In the genomic region with DNA sequence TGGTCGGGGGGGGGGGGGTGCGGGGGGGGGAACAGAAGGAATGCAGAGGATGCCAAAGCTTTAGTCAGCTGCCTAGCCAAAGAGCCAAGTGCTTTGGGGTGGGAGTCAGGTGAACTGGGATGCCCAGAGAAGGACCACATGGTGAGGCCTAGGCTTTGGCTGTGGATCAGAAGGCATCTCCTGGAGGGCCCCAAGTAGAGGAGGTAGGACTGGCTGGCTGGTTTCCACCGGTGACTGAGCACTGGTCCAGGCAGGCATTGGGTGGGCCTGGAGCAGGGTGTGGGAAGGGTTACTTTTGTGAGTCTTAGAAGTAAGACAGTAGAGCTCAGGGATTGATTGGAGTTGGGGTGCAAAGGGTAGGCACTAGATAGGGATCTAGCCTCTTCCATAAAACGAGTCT, we compare ENCODE assay signal across 8 mouse cellular contexts. TPM values are rescaled to one million over a fixed set of nuclear protein-coding genes. Genes with fewer than 3 reads are reported as not detected.
A peak's percentile ranks its signal among the peaks of the same experiment; 100 is the strongest.
DNase-seq lines count a peak whose midpoint lies in the region; ATAC-seq lines count a peak whose summit lies in the region.

No protein-coding gene starts in this region.

- WGBS in midbrain, embryonic 10.5 days = 81% methylated on average over 4 of the region's 4 CpGs

- peak overlapping the region; percentile 31 for H3K4me3 ChIP-seq in erythroblast, embryonic 14.5 days (replicated peaks)
- peak overlapping the region; percentile 90 for H3K4me3 ChIP-seq in midbrain, embryonic 10.5 days

- H3K9me3 ChIP-seq in erythroblast, embryonic 14.5 days (ENCODE audit: control insufficient read depth, low read length) = no peaks in the 10 kb centered on the region
- no peaks in the 10 kb centered on the region for H3K9me3 ChIP-seq in midbrain, embryonic 10.5 days (replicated peaks)

- no peaks in the 10 kb centered on the region for H3K27me3 ChIP-seq in erythroblast, embryonic 14.5 days (ENCODE audit: control insufficient read depth)
- no peaks in the 10 kb centered on the region for H3K27me3 ChIP-seq in midbrain, embryonic 10.5 days (ENCODE audit: low read depth, poor library complexity, severe bottlenecking)

- peaks cover 46% of the 10 kb centered on the region for H3K4me1 ChIP-seq in erythroblast, embryonic 14.5 days (ENCODE audit: control insufficient read depth)
- H3K4me1 ChIP-seq in midbrain, embryonic 10.5 days = peaks cover 53% of the 10 kb centered on the region

- H3K36me3 ChIP-seq in erythroblast, embryonic 14.5 days (ENCODE audit: control insufficient read depth) = peaks cover 48% of the 10 kb centered on the region
- peaks cover 52% of the 10 kb centered on the region for H3K36me3 ChIP-seq in midbrain, embryonic 10.5 days

- ATAC-seq in erythroblast, adult 5-6 weeks (replicated peaks; ENCODE audit: low FRiP score, poor library complexity, severe bottlenecking) = no peak
- ATAC-seq in monocyte, adult 5-6 weeks (replicated peaks; ENCODE audit: insufficient number of reproducible peaks, low FRiP score, low TSS enrichment, poor library complexity, severe bottlenecking) = no peak

- peak overlapping the region; percentile 59 for H3K27ac ChIP-seq in midbrain, embryonic 10.5 days (replicated peaks)

- intact Hi-C loops in left cerebral cortex, postnatal 25 days (cut with DNase I) = no loop called here

- DNase-seq in left cerebral cortex, postnatal 25 days (ENCODE audit: low spot score in 2 of 2) = peak; percentile 1
- DNase-seq in left cerebral cortex, adult 18-20 months (ENCODE audit: low spot score in 2 of 2) = no peak
- DNase-seq in cerebellum, postnatal 10 days = peak; percentile 48 to 49
- peak; percentile 9 for DNase-seq in midbrain, embryonic 10.5 days (ENCODE audit: low spot score)
- DNase-seq in spleen, adult 12 weeks (ENCODE audit: low spot score) = no peak

RNA-seq across cellular contexts. Expression of gene Llgl1, which starts 2.1 kb away (rescaled TPM):
- polyA plus RNA-seq in erythroblast, embryonic 14.5 days (2012) = 2.5 and 4.0 TPM in 2 replicates
- 3.8 and 5.6 TPM in 2 replicates for total RNA-seq in erythroblast, adult 5-6 weeks (2015; ENCODE audit: low replicate concordance)
- 2.5 and 3.1 TPM in 2 replicates for total RNA-seq in erythroblast, adult 5-6 weeks (2017; ENCODE audit: low replicate concordance)
- 10 to 100 TPM; 37.1 to 40.6 TPM for total RNA-seq in left cerebral cortex, postnatal 25 days (2021)
- 10 to 100 TPM; 34.6 to 35.4 TPM for total RNA-seq in left cerebral cortex, adult 18-20 months (2021)
- polyA plus RNA-seq in midbrain, embryonic 10.5 days (2016; fragmentation: Nextera tagmentation; extraction: Ambion mirVana) = 147 and 158 TPM in 2 replicates
- 5.3 to 8.3 TPM (median 5.3 TPM) in 3 replicates for total RNA-seq in monocyte, adult 5-6 weeks (2017)

RNA-seq across cellular contexts. Expression of gene Flii, which starts 25.5 kb away (rescaled TPM):
- polyA plus RNA-seq in erythroblast, embryonic 14.5 days (2012) = 6.9 and 16.9 TPM in 2 replicates
- 26.9 and 54.8 TPM in 2 replicates for total RNA-seq in erythroblast, adult 5-6 weeks (2015; ENCODE audit: low replicate concordance)
- total RNA-seq in erythroblast, adult 5-6 weeks (2017; ENCODE audit: low replicate concordance) = 32.3 and 66.9 TPM in 2 replicates
- 10 to 100 TPM; 49.2 to 53.8 TPM for total RNA-seq in left cerebral cortex, postnatal 25 days (2021)
- total RNA-seq in left cerebral cortex, adult 18-20 months (2021) = 10 to 100 TPM; 67.8 to 71.4 TPM
- 74.8 and 82.6 TPM in 2 replicates for polyA plus RNA-seq in midbrain, embryonic 10.5 days (2016; fragmentation: Nextera tagmentation; extraction: Ambion mirVana)
- total RNA-seq in monocyte, adult 5-6 weeks (2017) = 279 to 316 TPM (median 279 TPM) in 3 replicates

RNA-seq across cellular contexts. Expression of gene Mief2, which starts 26.6 kb away (rescaled TPM):
- 0.38 and 0.50 TPM in 2 replicates for polyA plus RNA-seq in erythroblast, embryonic 14.5 days (2012)
- total RNA-seq in erythroblast, adult 5-6 weeks (2015; ENCODE audit: low replicate concordance) = 0.84 TPM in 1 of 2 replicates, not detected in the other
- total RNA-seq in erythroblast, adult 5-6 weeks (2017; ENCODE audit: low replicate concordance) = 0.42 and 1.3 TPM in 2 replicates
- total RNA-seq in left cerebral cortex, postnatal 25 days (2021) = 10 to 100 TPM; 22.5 to 23.0 TPM
- total RNA-seq in left cerebral cortex, adult 18-20 months (2021) = 10 to 100 TPM; 19.5 to 19.9 TPM
- polyA plus RNA-seq in midbrain, embryonic 10.5 days (2016; fragmentation: Nextera tagmentation; extraction: Ambion mirVana) = 14.6 and 15.6 TPM in 2 replicates
- 7.8 to 17.2 TPM (median 10.3 TPM) in 3 replicates for total RNA-seq in monocyte, adult 5-6 weeks (2017)

Comparison
In these comparisons a context has a peak if more than half of its experiments do, and no peak if none do; other contexts are left out.
1. DNase-seq: peak in left cerebral cortex, postnatal 25 days (2 of 2), cerebellum, postnatal 10 days (2 of 2) and midbrain, embryonic 10.5 days (single experiment); none in left cerebral cortex, adult 18-20 months (0 of 2) and spleen, adult 12 weeks (single experiment).